Mouse (Mus musculus): ENCODE measurements around the gene Zfp94. TPM values are rescaled to one million over a fixed set of nuclear protein-coding genes. Genes with fewer than 3 reads are reported as not detected.

The Zfp94 gene
- total and polyA plus RNA-seq, 3 experiments, result 5.9 to 6.9 TPM; not detected in 1

DNA sequence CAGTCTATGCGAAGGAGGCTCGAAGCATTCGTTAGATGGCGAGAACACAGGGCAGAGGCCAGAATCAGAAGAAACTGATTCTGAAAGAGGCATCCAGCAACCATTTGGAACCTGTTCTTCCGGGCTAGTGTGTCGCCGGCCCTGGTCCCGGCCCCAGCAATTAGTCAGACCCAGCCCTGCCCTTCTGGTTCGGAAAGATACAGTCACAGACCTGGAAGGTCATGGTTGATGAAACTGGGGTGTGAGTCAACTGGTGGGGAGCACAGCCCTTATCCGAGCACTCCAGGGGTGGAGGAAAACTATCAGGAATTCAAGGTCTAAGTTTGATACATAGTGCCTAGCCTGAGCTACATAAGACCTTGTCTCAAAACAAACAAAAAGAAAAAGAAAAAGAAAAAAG lies 39.6 kb upstream of the Zfp94 start:
- no peaks in the 10 kb centered on the region; a peak in 2 of 4 replicates for H3K27me3 ChIP-seq (ENCODE audit: control insufficient read depth in 1 of 2, insufficient read depth in 2 of 2, low read length in 2 of 2)
- H3K9me3 ChIP-seq (replicated peaks; ENCODE audit: insufficient read depth, low read length), result no peaks in the 10 kb centered on the region
- no peaks in the 10 kb centered on the region for H3K79me2 ChIP-seq (ENCODE audit: control insufficient read depth, insufficient read depth, low read length, poor library complexity)
- DNase-seq (ENCODE audit: low read depth, low spot score), result peak; percentile 28
- no peak overlapping the region for H3K27ac ChIP-seq (ENCODE audit: control insufficient read depth, low read depth, low read length)
- peaks cover 0 to 3% of the 10 kb centered on the region in 2 experiments; a peak in 1 of 4 replicates for H3K4me1 ChIP-seq (ENCODE audit: control insufficient read depth in 1 of 2, insufficient read depth in 2 of 2, low read length in 2 of 2)
- no peaks in the 10 kb centered on the region for H3K36me3 ChIP-seq (ENCODE audit: control insufficient read depth in 1 of 2, insufficient read depth in 2 of 2, low read length in 2 of 2)
- TF ChIP-seq TAL1 (IDR thresholded peaks at IDR 0.05; ENCODE audit: low read length), result peak; percentile 33; the same call in 1 of the 2 replicates
- TF ChIP-seq EP300 (IDR thresholded peaks at IDR 0.05; ENCODE audit: low read depth in 1 of 2, low read length in 2 of 2), result no peak
- no peak overlapping the region for H3K9ac ChIP-seq (ENCODE audit: control insufficient read depth, low read depth, low read length, poor library complexity, severe bottlenecking)
- H3K4me3 ChIP-seq (ENCODE audit: control insufficient read depth in 1 of 2, insufficient read depth in 1 of 2, low read depth in 2 of 2, low read length in 2 of 2), result peak overlapping the region in 1 of 2 experiments; percentile 34; a peak in 2 of 4 replicates

DNA sequence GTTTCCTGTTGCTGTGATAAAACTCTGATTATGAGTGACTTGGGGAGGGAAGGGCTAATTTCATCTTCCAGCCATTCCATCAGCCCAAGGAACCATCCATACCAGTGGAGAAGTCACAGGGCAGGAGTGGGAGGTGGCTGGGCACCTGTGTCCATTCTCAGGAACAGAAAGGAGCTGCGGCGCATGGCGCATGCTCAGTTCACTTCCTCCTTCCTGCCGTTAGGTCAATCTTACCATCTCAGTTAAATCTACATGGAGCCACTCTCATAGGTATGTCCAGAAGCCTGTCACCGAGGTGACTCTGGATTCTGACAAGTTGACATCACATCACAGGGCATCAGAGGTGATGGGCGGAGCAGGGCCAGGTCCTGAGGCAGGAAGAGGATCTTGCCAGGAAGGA lies 39.2 kb upstream of the Zfp94 start:
- TF ChIP-seq SIN3A (IDR thresholded peaks at IDR 0.05; ENCODE audit: low read length), result no peak
- no peak for TF ChIP-seq E2F4 (IDR thresholded peaks at IDR 0.05; ENCODE audit: borderline replicate concordance, low read depth, low read length)
- TF ChIP-seq NRF1 (IDR thresholded peaks at IDR 0.05; ENCODE audit: insufficient read depth, low read depth, low read length, poor library complexity, severe bottlenecking), result peak; percentile 63
- no peak for TF ChIP-seq TCF12 (IDR thresholded peaks at IDR 0.05; ENCODE audit: low read depth, low read length)
- TF ChIP-seq MXI1 (IDR thresholded peaks at IDR 0.05; ENCODE audit: low read depth, low read length), result no peak
- 0 out of 2 replicates have a peak, but pooled peaks have one; percentile 42 for TF ChIP-seq ELF1 (IDR thresholded peaks at IDR 0.05; ENCODE audit: low read depth, low read length)
- Histone ChIP-seq H3K36me3 (ENCODE audit: control insufficient read depth in 1 of 2, insufficient read depth in 2 of 2, low read length in 2 of 2) (no peaks in the 10 kb centered on the region), H3K4me1 (ENCODE audit: control insufficient read depth in 1 of 2, insufficient read depth in 2 of 2, low read length in 2 of 2) (peaks cover 0 to 3% of the 10 kb centered on the region in 2 experiments; a peak in 1 of 4 replicates), H3K27ac (ENCODE audit: control insufficient read depth, low read depth, low read length) (no peak overlapping the region), H3K27me3 (ENCODE audit: control insufficient read depth in 1 of 2, insufficient read depth in 2 of 2, low read length in 2 of 2) (no peaks in the 10 kb centered on the region; a peak in 2 of 4 replicates), H3K79me2 (ENCODE audit: control insufficient read depth, insufficient read depth, low read length, poor library complexity) (no peaks in the 10 kb centered on the region), H3K9me3 (replicated peaks; ENCODE audit: insufficient read depth, low read length) (no peaks in the 10 kb centered on the region), H3K9ac (ENCODE audit: control insufficient read depth, low read depth, low read length, poor library complexity, severe bottlenecking) (peak overlapping the region; percentile 28; the same call in 1 of the 2 replicates), H3K4me3 (ENCODE audit: control insufficient read depth in 1 of 2, insufficient read depth in 1 of 2, low read depth in 2 of 2, low read length in 2 of 2) (peak overlapping the region; percentile 34 to 51)
- DNase-seq (ENCODE audit: low read depth, low spot score), result peak; percentile 49

DNA sequence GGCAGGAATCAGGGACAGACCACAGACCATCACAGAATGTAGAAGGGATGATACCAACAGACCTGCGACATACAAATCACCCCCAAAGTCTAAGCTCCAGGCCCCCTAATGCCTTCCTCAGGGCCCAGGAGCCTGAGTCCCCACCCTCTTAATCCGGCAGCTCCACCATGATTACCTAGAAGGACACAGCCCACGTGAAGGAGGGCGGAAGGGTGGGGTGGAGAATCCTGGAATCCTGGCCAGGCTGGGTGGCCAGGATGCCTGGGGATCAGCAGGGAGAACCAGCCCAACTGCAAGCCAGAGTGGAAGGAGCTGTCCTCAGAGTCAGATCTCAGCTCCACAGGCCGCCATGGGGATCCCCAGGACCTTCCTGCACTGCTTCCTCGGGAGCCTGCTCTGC lies 32.4 kb upstream of the Zfp94 start, which contains the start of gene Lypd5:
Gene Lypd5, plus strand, starts transcription at position 301 of the 400 bp plus-strand sequence.
- Histone ChIP-seq H3K36me3 (ENCODE audit: control insufficient read depth in 1 of 2, insufficient read depth in 2 of 2, low read length in 2 of 2) (no peaks in the 10 kb centered on the region), H3K9ac (ENCODE audit: control insufficient read depth, low read depth, low read length, poor library complexity, severe bottlenecking) (no peak within 1 kb of the TSS), H3K4me3 (ENCODE audit: control insufficient read depth in 1 of 2, insufficient read depth in 1 of 2, low read depth in 2 of 2, low read length in 2 of 2) (no peak within 1 kb of the TSS), H3K79me2 (ENCODE audit: control insufficient read depth, insufficient read depth, low read length, poor library complexity) (no peaks in the 10 kb centered on the region), H3K27ac (ENCODE audit: control insufficient read depth, low read depth, low read length) (no peak within 1 kb of the TSS), H3K9me3 (replicated peaks; ENCODE audit: insufficient read depth, low read length) (no peaks in the 10 kb centered on the region), H3K4me1 (ENCODE audit: control insufficient read depth in 1 of 2, insufficient read depth in 2 of 2, low read length in 2 of 2) (no peaks in the 10 kb centered on the region), H3K27me3 (ENCODE audit: control insufficient read depth in 1 of 2, insufficient read depth in 2 of 2, low read length in 2 of 2) (peaks cover 0 to 6% of the 10 kb centered on the region in 2 experiments; a peak in 2 of 4 replicates)
- no peak for DNase-seq (ENCODE audit: low read depth, low spot score)
- TF ChIP-seq MAZ (IDR thresholded peaks at IDR 0.05; ENCODE audit: low read depth, low read length), result no peak

All from MEL (cell line).